Mouse (Mus musculus): ENCODE measurements around the gene Flywch2. TPM values are rescaled to one million over a fixed set of nuclear protein-coding genes. Genes with fewer than 3 reads are reported as not detected.
A peak's percentile ranks its signal among the peaks of the same experiment; 100 is the strongest.
"Not testable (repeated sequence)": the region's sequence is repeated elsewhere in the genome, so short reads cannot be mapped to it uniquely, and the experiment has no call there.

Gene Flywch2
- polyA plus RNA-seq, 1 experiment, result 9.3 TPM

DNA sequence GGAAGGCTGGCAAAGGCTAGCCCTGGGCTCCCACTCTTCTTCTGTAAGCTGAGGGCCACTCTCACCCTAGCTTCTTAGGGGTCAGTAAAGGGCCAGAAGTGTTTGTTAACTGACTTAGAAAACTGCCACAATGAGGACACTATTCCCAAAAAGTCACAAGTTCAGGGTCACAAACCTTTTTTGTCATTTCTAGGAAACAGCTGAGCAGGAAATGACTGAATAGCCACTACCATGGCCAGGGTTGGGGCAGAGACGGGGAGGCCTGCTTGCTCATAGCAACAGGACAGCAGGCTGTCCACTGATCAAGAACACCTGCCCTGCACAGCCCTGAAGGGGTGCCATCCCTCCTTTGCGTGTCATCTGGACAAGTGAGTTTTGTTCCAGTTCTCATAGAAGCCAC is 8.7 kb downstream of the Flywch2 start:
- 66% methylated on average over 2 of the region's 2 CpGs for WGBS

DNA sequence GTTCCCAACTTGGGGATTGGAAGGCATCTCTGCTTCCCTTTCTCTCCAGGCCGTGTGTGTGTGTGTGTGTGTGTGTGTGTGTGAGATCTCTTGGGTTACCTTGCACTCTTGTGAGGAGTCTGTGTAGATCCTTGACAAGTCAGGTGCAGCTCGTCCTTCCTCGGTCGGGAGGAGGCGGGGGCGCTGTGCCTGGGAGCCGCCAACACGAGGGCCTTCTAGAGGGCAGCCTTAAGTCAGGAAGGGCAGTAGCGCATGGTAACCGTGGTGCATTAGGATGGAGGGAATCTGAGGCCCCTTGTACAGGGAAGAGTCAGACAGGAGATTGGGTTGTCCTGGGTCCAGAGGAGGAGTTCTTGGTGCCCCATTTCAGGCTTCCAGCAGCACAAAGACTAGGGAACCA is 9.7 kb downstream of the Flywch2 start:
- Histone ChIP-seq H3K27ac (ENCODE audit: insufficient read depth, low read depth, low read length) (no peak overlapping the region), H3K27me3 (replicated peaks; ENCODE audit: control insufficient read depth, insufficient read depth, low read length) (no peaks in the 10 kb centered on the region), H3K36me3 (ENCODE audit: control insufficient read depth, insufficient read depth, low read length) (no peaks in the 10 kb centered on the region), H3K4me1 (ENCODE audit: control insufficient read depth, insufficient read depth, low read length) (no peaks in the 10 kb centered on the region; the same call in 1 of the 2 replicates), H3K4me3 (ENCODE audit: insufficient read depth, low read depth, low read length) (no peak overlapping the region)
- WGBS, result 88% methylated on average over 10 of the region's 10 CpGs
- no peak for TF ChIP-seq POLR2A (IDR thresholded peaks at IDR 0.05; ENCODE audit: low read depth, low read length)
- no peak for TF ChIP-seq CTCF (conservative IDR thresholded peaks at IDR 0.05; ENCODE audit: insufficient read depth, insufficient read length, low read depth, low read length)
- no peak for DNase-seq

More for the DNA sequence above, 8.7 kb downstream of the Flywch2 start:
- H3K36me3 ChIP-seq (ENCODE audit: control insufficient read depth, insufficient read depth, low read length), result no peaks in the 10 kb centered on the region
- no peak overlapping the region for H3K4me3 ChIP-seq (ENCODE audit: insufficient read depth, low read depth, low read length)
- H3K27ac ChIP-seq (ENCODE audit: insufficient read depth, low read depth, low read length), result no peak overlapping the region
- TF ChIP-seq CTCF (conservative IDR thresholded peaks at IDR 0.05; ENCODE audit: insufficient read depth, insufficient read length, low read depth, low read length), result no peak
- no peak for TF ChIP-seq POLR2A (IDR thresholded peaks at IDR 0.05; ENCODE audit: low read depth, low read length)
- H3K27me3 ChIP-seq (replicated peaks; ENCODE audit: control insufficient read depth, insufficient read depth, low read length), result no peaks in the 10 kb centered on the region
- DNase-seq, result peak; percentile 26
- H3K4me1 ChIP-seq (ENCODE audit: control insufficient read depth, insufficient read depth, low read length), result no peaks in the 10 kb centered on the region; the same call in 1 of the 2 replicates

DNA sequence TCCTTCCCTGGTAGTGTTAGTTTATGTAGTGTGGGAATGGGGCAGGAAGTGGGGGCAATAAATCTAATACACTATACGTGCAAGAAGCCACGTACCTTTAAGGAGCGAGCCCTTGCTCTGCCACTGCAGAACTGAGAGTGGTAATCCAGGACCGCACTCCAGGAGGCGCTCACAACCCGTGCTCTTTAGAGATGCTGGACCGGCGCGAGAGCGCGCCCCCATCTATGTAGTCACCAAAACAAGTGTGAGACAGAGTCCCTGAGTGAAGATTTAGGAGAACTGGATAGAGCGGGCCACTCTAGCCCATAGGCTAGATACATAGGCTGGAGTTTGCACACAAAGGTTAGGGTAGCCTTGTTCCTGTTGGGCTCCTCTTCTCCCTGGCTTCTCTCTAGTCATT is 11.8 kb downstream of the Flywch2 start:
- 2% methylated on average over 12 of the region's 12 CpGs for WGBS
- Histone ChIP-seq H3K36me3 (ENCODE audit: control insufficient read depth, insufficient read depth, low read length) (no peaks in the 10 kb centered on the region), H3K4me1 (ENCODE audit: control insufficient read depth, insufficient read depth, low read length) (no peaks in the 10 kb centered on the region; the same call in 1 of the 2 replicates), H3K27ac (ENCODE audit: insufficient read depth, low read depth, low read length) (no peak overlapping the region), H3K27me3 (replicated peaks; ENCODE audit: control insufficient read depth, insufficient read depth, low read length) (no peaks in the 10 kb centered on the region), H3K4me3 (ENCODE audit: insufficient read depth, low read depth, low read length) (no peak overlapping the region)
- peak; percentile 91 for DNase-seq
- TF ChIP-seq POLR2A (IDR thresholded peaks at IDR 0.05; ENCODE audit: low read depth, low read length), result no peak
- peak; percentile 92 for TF ChIP-seq CTCF (conservative IDR thresholded peaks at IDR 0.05; ENCODE audit: insufficient read depth, insufficient read length, low read depth, low read length)

DNA sequence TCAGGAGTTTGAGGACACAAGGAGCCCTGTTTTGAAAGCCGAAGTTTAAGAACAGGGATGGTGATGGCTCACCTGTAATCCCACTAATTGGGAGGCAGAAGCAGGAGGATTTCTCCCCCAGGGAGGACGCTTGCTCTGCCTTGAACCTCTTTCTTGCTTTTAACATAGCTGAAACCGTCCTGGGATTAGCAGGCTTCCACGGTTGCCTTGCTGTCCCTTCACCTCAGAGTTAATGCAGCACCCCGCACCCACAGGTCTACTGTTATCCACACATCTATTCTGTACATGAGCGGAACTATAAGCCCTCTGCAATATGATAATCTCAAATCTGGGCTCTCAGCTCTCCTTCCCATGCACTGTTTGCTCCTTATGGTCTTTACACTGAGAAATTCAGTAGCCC is 12.2 kb downstream of the Flywch2 start:
- H3K27ac ChIP-seq (ENCODE audit: insufficient read depth, low read depth, low read length), result no peak overlapping the region
- no peaks in the 10 kb centered on the region for H3K36me3 ChIP-seq (ENCODE audit: control insufficient read depth, insufficient read depth, low read length)
- no peak overlapping the region for H3K4me3 ChIP-seq (ENCODE audit: insufficient read depth, low read depth, low read length)
- WGBS, result 67% methylated on average over 6 of the region's 6 CpGs
- no peak for DNase-seq
- H3K27me3 ChIP-seq (replicated peaks; ENCODE audit: control insufficient read depth, insufficient read depth, low read length), result no peaks in the 10 kb centered on the region
- TF ChIP-seq POLR2A (IDR thresholded peaks at IDR 0.05; ENCODE audit: low read depth, low read length) (no peak), CTCF (conservative IDR thresholded peaks at IDR 0.05; ENCODE audit: insufficient read depth, insufficient read length, low read depth, low read length) (no peak)
- no peaks in the 10 kb centered on the region; the same call in 1 of the 2 replicates for H3K4me1 ChIP-seq (ENCODE audit: control insufficient read depth, insufficient read depth, low read length)

DNA sequence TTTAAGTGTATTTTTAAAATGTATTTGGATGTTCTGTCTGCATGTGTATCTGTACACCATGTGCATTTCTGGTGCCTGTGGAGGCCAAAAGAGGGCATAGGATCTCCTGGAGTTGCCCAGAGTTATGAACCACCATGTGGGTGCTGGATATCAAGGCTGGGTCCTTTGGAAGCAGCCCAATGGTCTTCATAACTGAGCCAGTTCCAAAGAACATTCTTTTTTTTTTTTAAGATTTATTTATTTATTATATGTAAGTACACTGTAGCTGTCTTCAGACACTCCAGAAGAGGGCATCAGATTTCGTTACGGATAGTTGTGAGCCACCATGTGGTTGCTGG is 13.7 kb downstream of the Flywch2 start:
- H3K4me1 ChIP-seq (ENCODE audit: control insufficient read depth, insufficient read depth, low read length); H3K4me3 ChIP-seq (ENCODE audit: insufficient read depth, low read depth, low read length); H3K27me3 ChIP-seq (replicated peaks; ENCODE audit: control insufficient read depth, insufficient read depth, low read length); H3K27ac ChIP-seq (ENCODE audit: insufficient read depth, low read depth, low read length); H3K36me3 ChIP-seq (ENCODE audit: control insufficient read depth, insufficient read depth, low read length); DNase-seq: not testable (repeated sequence)
- 62% methylated on average over 2 of the region's 2 CpGs for WGBS

DNA sequence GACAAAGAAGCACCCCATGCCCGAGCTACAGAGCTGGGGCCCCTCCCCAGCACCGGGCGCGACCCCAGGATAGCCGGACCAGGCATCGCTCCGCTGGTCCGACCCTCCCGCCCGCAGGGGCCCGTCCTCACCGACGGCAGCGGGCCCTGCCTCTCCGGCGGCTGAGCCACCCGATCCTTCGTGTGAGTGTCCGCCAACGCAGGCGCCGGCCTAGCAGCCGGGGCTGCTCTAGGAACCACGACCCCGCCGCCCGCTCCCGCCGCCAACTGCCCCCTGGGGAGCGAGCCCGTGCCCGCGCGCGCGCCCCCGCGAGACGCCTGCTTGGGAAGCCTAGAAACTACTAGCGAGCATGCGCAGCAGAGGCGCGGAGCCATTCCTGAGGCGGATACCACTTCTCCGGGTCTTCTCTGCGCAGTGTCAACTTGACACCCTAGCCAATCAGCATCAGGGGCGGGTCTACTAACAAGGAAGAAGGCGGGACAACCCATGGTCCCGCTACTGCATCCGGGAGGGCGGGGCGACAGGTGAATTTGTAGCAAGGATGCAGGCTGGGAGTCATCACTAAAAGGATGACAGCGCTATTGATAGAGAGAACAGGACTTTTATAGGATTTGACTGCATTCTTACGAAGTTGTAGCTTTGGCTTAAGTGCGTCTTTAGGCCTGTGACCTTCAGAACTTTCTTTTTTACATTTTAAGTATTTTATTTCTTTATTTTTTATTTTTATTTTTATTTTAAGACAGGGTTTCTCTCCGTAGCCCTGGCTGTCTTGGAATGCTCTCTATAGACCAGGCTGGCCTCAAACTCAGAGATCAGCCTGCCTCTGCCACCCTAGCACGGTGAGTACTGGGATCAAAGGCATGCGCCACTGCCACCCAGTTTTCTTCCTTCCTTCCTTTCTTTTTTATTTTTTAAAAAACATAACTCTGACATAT is 14.3 kb downstream of the Flywch2 start, which contains the start of gene Flywch1:
TSS of gene Flywch1 (minus strand) at position 319 of the 935 bp plus-strand sequence.
- peak; percentile 5 for TF ChIP-seq POLR2A (IDR thresholded peaks at IDR 0.05; ENCODE audit: low read depth, low read length)
- TF ChIP-seq CTCF (conservative IDR thresholded peaks at IDR 0.05; ENCODE audit: insufficient read depth, insufficient read length, low read depth, low read length), result no peak
- no peaks in the 10 kb centered on the region for H3K27me3 ChIP-seq (replicated peaks; ENCODE audit: control insufficient read depth, insufficient read depth, low read length)
- H3K27ac ChIP-seq (ENCODE audit: insufficient read depth, low read depth, low read length), result peak within 1 kb of the TSS; percentile 59
- no peaks in the 10 kb centered on the region for H3K36me3 ChIP-seq (ENCODE audit: control insufficient read depth, insufficient read depth, low read length)
- WGBS, result 3% methylated on average over 57 of the region's 58 CpGs
- peak; percentile 100 for DNase-seq
- no peaks in the 10 kb centered on the region; the same call in 1 of the 2 replicates for H3K4me1 ChIP-seq (ENCODE audit: control insufficient read depth, insufficient read depth, low read length)
- peak within 1 kb of the TSS; percentile 93 for H3K4me3 ChIP-seq (ENCODE audit: insufficient read depth, low read depth, low read length)

DNA sequence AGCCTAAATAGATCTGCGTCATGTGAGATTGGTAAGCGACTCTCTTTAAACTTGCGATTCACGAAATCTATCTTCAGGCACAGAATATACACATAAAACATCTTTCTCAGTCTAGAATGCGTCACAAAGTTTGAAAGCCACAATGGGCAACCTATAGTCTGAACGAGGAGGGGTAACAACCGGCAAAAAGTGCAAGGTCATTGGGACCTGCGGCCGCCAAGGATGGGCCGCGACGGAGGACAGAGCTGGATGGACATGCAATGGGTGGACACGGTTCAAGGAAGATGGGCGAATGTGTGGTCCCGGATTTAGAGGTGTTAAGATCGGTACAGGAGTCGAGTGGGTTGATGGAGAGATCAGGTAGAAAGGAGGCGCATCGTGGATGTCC is 15.0 kb downstream of the Flywch2 start:
- peak overlapping the region; percentile 93 for H3K4me3 ChIP-seq (ENCODE audit: insufficient read depth, low read depth, low read length)
- H3K27ac ChIP-seq (ENCODE audit: insufficient read depth, low read depth, low read length), result peak overlapping the region; percentile 59
- TF ChIP-seq CTCF (conservative IDR thresholded peaks at IDR 0.05; ENCODE audit: insufficient read depth, insufficient read length, low read depth, low read length) (no peak), POLR2A (IDR thresholded peaks at IDR 0.05; ENCODE audit: low read depth, low read length) (no peak)
- no peak for DNase-seq
- no peaks in the 10 kb centered on the region for H3K27me3 ChIP-seq (replicated peaks; ENCODE audit: control insufficient read depth, insufficient read depth, low read length)
- no peaks in the 10 kb centered on the region for H3K36me3 ChIP-seq (ENCODE audit: control insufficient read depth, insufficient read depth, low read length)
- H3K4me1 ChIP-seq (ENCODE audit: control insufficient read depth, insufficient read depth, low read length), result no peaks in the 10 kb centered on the region; the same call in 1 of the 2 replicates
- under 1% methylated on average over 19 of the region's 19 CpGs for WGBS
